Mouse (Mus musculus): Measurements from ENCODE around the gene 4930480E11Rik.
"Not testable (repeated sequence)": the region's sequence is repeated elsewhere in the genome, so short reads cannot be mapped to it uniquely, and the experiment has no call there.

The 4930480E11Rik gene

GRCm38 (mm10) chrX:78369343-78369742, at the start of gene 4930480E11Rik:
Gene 4930480E11Rik (plus strand): TSS chrX:78369643.
- no peak for DNase-seq (ENCODE audit: low read depth in 1 of 2, low spot score in 2 of 2)

- DNase-seq (ENCODE audit: low read depth in 1 of 2, low spot score in 2 of 2), result not testable (repeated sequence)
Observed at GRCm38 (mm10) chrX:78403346-78403745, 33.9 kb downstream of the 4930480E11Rik start.
